Comparison of ENCODE assay signal across 8 mouse cellular contexts in the genomic region with DNA sequence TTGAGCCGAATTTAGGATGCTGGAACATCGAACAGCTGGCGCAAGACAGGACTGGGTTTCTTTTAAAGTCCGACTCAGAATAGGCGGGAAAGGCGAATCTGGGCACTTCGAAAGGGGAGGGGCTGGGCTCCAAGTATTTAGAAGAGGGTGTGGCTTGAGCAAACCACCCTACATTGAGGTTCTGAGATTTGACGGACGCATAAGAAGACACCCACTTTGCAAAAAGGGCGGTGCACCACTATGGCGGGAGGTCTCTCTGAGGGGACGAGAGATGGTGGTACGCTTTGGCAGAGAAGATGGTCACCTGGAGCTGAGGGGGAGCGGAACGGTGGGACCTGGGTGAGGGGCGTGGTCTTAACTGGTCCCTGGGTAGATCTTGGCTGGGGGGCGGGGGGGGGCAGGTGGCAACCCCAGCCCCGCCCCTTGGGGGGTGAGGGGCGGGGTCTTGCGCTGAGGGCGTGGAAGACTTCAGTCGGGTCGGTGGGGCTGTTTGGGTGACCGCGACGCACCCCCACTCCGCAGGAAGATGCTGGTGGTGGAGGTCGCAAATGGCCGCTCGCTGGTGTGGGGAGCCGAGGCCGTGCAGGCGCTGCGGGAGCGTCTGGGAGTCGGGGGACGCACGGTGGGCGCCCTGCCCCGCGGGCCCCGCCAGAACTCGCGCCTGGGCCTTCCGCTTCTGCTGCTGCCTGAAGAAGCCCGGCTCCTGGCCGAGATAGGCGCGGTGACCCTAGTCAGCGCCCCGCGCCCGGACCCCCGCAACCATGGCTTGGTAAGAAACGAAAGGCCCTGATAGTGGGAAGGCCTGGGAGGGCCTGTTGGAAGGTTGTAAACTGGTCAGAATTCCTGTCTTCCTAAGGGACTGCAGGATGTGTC. TPM values are rescaled to one million over a fixed set of nuclear protein-coding genes. Genes with fewer than 3 reads are reported as not detected.
DNase-seq lines count a peak whose midpoint lies in the region; ATAC-seq lines count a peak whose summit lies in the region.

No protein-coding gene starts in this region.

- peak overlapping the region; percentile 91 for H3K27ac ChIP-seq in hindbrain, embryonic 16.5 days (ENCODE audit: low read depth, low read length)

- peak; percentile 28 for ATAC-seq in activated CD4-positive, CD25-positive, alpha-beta regulatory T cell, adult 4 months
- ATAC-seq in hindbrain, embryonic 16.5 days = peak; percentile 24

- no peaks in the 10 kb centered on the region for H3K27me3 ChIP-seq in hindbrain, embryonic 16.5 days (replicated peaks; ENCODE audit: control insufficient read depth, insufficient read depth, low read length)

- peak overlapping the region; percentile 81 for H3K4me2 ChIP-seq in hindbrain, embryonic 16.5 days (ENCODE audit: low read length)

- DNase-seq in cerebellum, adult 9-11 months = peak; percentile 75
- DNase-seq in gastrocnemius, adult 8-10 months (ENCODE audit: low spot score in 2 of 2) = peak; percentile 32 to 52
- peak; percentile 45 to 54 for DNase-seq in left cerebral cortex, postnatal 36 days (ENCODE audit: low spot score in 2 of 2)
- peak; percentile 88 for DNase-seq in mesoderm, embryonic 11.5 days (ENCODE audit: low read depth, low spot score)
- peak; percentile 38 for DNase-seq in right cerebral cortex, postnatal 14 days
- peak; percentile 91 for DNase-seq in yolk sac, embryonic 10.5 days (ENCODE audit: low spot score)

- peaks cover 17% of the 10 kb centered on the region for H3K36me3 ChIP-seq in hindbrain, embryonic 16.5 days (ENCODE audit: control insufficient read depth, insufficient read depth, low read length)

- H3K4me3 ChIP-seq in hindbrain, embryonic 16.5 days (ENCODE audit: low read length) = peak overlapping the region; percentile 56

- peaks cover 19% of the 10 kb centered on the region for H3K4me1 ChIP-seq in hindbrain, embryonic 16.5 days (ENCODE audit: control insufficient read depth, insufficient read depth, low read depth, low read length)

- under 1% methylated on average over 38 of the region's 55 CpGs for WGBS in hindbrain, embryonic 16.5 days

- intact Hi-C loops in left cerebral cortex, postnatal 36 days (cut with DNase I) = loop anchor here (10.0 kb wide), 2 partner anchors 450 to 1370 kb away; partner anchors contain the start of gene U2af2

- H3K9ac ChIP-seq in hindbrain, embryonic 16.5 days (ENCODE audit: low read depth, low read length) = peak overlapping the region; percentile 88

- H3K9me3 ChIP-seq in hindbrain, embryonic 16.5 days (ENCODE audit: control insufficient read depth, low read length) = no peaks in the 10 kb centered on the region

RNA-seq across cellular contexts. Expression of gene Mboat7, which starts 1.0 kb away (rescaled TPM):
- polyA plus RNA-seq in activated CD4-positive, CD25-positive, alpha-beta regulatory T cell, adult 4 months (2017; shearing (Covaris generic)) = 10 to 100 TPM; 13.8 to 27.6 TPM
- total RNA-seq in gastrocnemius, adult 8-10 months (2022) = 10 to 100 TPM in 1 of 4 experiments, 1 to 10 TPM in 3; 6.7 to 10.3 (median 8.2) TPM
- polyA plus RNA-seq in hindbrain, embryonic 16.5 days (2015; fragmentation: Nextera tagmentation; extraction: Ambion mirVana) = 124 and 127 TPM in 2 replicates
- 100 to 1,000 TPM; 208 to 211 TPM for total RNA-seq in left cerebral cortex, postnatal 36 days (2021)

RNA-seq across cellular contexts. Expression of gene Tsen34, which starts 1.6 kb away (rescaled TPM):
- 10 to 100 TPM in 1 of 2 experiments, 1 to 10 TPM in 1; 7.5 to 10.4 TPM for polyA plus RNA-seq in activated CD4-positive, CD25-positive, alpha-beta regulatory T cell, adult 4 months (2017; shearing (Covaris generic))
- 10 to 100 TPM; 25.3 to 34.0 (median 29.0) TPM for total RNA-seq in gastrocnemius, adult 8-10 months (2022)
- polyA plus RNA-seq in hindbrain, embryonic 16.5 days (2015; fragmentation: Nextera tagmentation; extraction: Ambion mirVana) = 282 and 308 TPM in 2 replicates
- 10 to 100 TPM; 77.3 to 80.0 TPM for total RNA-seq in left cerebral cortex, postnatal 36 days (2021)

RNA-seq across cellular contexts. Expression of gene Rps9, which starts 9.5 kb away (rescaled TPM):
- 1,000 to 10,000 TPM; 4,746 to 5,361 TPM for polyA plus RNA-seq in activated CD4-positive, CD25-positive, alpha-beta regulatory T cell, adult 4 months (2017; shearing (Covaris generic))
- total RNA-seq in gastrocnemius, adult 8-10 months (2022) = 100 to 1,000 TPM; 403 to 496 (median 426) TPM
- 675 and 689 TPM in 2 replicates for polyA plus RNA-seq in hindbrain, embryonic 16.5 days (2015; fragmentation: Nextera tagmentation; extraction: Ambion mirVana)
- total RNA-seq in left cerebral cortex, postnatal 36 days (2021) = 100 to 1,000 TPM; 312 to 356 TPM

RNA-seq across cellular contexts. Expression of gene Tmc4, which starts 17.0 kb away (rescaled TPM):
- 1 to 10 TPM; 4.1 to 9.2 TPM for polyA plus RNA-seq in activated CD4-positive, CD25-positive, alpha-beta regulatory T cell, adult 4 months (2017; shearing (Covaris generic))
- total RNA-seq in gastrocnemius, adult 8-10 months (2022) = under 1 TPM in 3 of 4 experiments, not detected in 1; 0.27 to 0.97 (median 0.40) TPM
- polyA plus RNA-seq in hindbrain, embryonic 16.5 days (2015; fragmentation: Nextera tagmentation; extraction: Ambion mirVana) = 3.8 and 4.6 TPM in 2 replicates
- 10 to 100 TPM in 1 of 2 experiments, 1 to 10 TPM in 1; 2.4 to 11.0 TPM for total RNA-seq in left cerebral cortex, postnatal 36 days (2021)

RNA-seq across cellular contexts. Expression of gene Pirb, which starts 25.9 kb away (rescaled TPM):
- under 1 TPM in 1 of 2 experiments, not detected in 1; 0.61 TPM for polyA plus RNA-seq in activated CD4-positive, CD25-positive, alpha-beta regulatory T cell, adult 4 months (2017; shearing (Covaris generic))
- under 1 TPM; 0.15 to 0.63 (median 0.33) TPM for total RNA-seq in gastrocnemius, adult 8-10 months (2022)
- polyA plus RNA-seq in hindbrain, embryonic 16.5 days (2015; fragmentation: Nextera tagmentation; extraction: Ambion mirVana) = 0.21 and 0.50 TPM in 2 replicates
- under 1 TPM; 0.23 to 0.32 TPM for total RNA-seq in left cerebral cortex, postnatal 36 days (2021)

Comparison
In these comparisons a context has a peak if more than half of its experiments do, and no peak if none do; other contexts are left out.
1. Peak in every context shown above with its lines: DNase-seq, ATAC-seq, H3K4me3 ChIP-seq and H3K27ac ChIP-seq.
2. DNase-seq: peak in every context shown above with its lines; median percentile 91 in yolk sac, embryonic 10.5 days; 88 in mesoderm, embryonic 11.5 days; 75 in cerebellum, adult 9-11 months; 50 in left cerebral cortex, postnatal 36 days; 42 in gastrocnemius, adult 8-10 months; 38 in right cerebral cortex, postnatal 14 days.
3. RNA of gene Mboat7, which starts 1.0 kb away (total RNA-seq): 208 to 211 TPM in left cerebral cortex, postnatal 36 days; 6.7 to 10.3 TPM in gastrocnemius, adult 8-10 months; every median in the first group is over 10 times any median in the second.